Mouse (Mus musculus) natural killer cell, adult 2 months (primary cell): ENCODE results near the gene St3gal6.
"Not testable (repeated sequence)": the region's sequence is repeated elsewhere in the genome, so short reads cannot be mapped to it uniquely, and the experiment has no call there.

Experiments used
- DNase-seq, 2 experiments: peaks; one replicate each; pipeline ENCODE4 v3.0.0; 2022; ENCODE audit warnings: low spot score in 2 of 2

The St3gal6 gene

GRCm38 (mm10) chr16:58475544-58476154 is 48.4 kb downstream of the St3gal6 start:
- no peak for DNase-seq

GRCm38 (mm10) chr16:58474875-58475274 is 49.2 kb downstream of the St3gal6 start:
- DNase-seq, result no peak

GRCm38 (mm10) chr16:58470841-58471240 is 53.2 kb downstream of the St3gal6 start:
- DNase-seq, result no peak

- DNase-seq, result no peak
Observed at GRCm38 (mm10) chr16:58470061-58470460, 54.0 kb downstream of the St3gal6 start.

GRCm38 (mm10) chr16:58465412-58465811 is 58.6 kb downstream of the St3gal6 start:
- no peak for DNase-seq

GRCm38 (mm10) chr16:58464051-58464450 is 60.0 kb downstream of the St3gal6 start:
- DNase-seq, result no peak

GRCm38 (mm10) chr16:58462519-58462918 is 61.5 kb downstream of the St3gal6 start:
- DNase-seq, result no peak

- DNase-seq, result no peak
Observed at GRCm38 (mm10) chr16:58461856-58462518, 62.1 kb downstream of the St3gal6 start.

GRCm38 (mm10) chr16:58460386-58460785 is 63.7 kb downstream of the St3gal6 start:
- no peak for DNase-seq

GRCm38 (mm10) chr16:58459966-58460365 is 64.1 kb downstream of the St3gal6 start:
- DNase-seq, result not testable (repeated sequence)

GRCm38 (mm10) chr16:58456991-58457390 is 67.1 kb downstream of the St3gal6 start:
- no peak for DNase-seq

GRCm38 (mm10) chr16:58456445-58456844 is 67.6 kb downstream of the St3gal6 start:
- DNase-seq, result no peak

GRCm38 (mm10) chr16:58455118-58455517 is 68.9 kb downstream of the St3gal6 start:
- DNase-seq, result no peak

GRCm38 (mm10) chr16:58454617-58455016 is 69.4 kb downstream of the St3gal6 start:
- peak; percentile 29 to 57 for DNase-seq

- DNase-seq, result no peak
Observed at GRCm38 (mm10) chr16:58453820-58454219, 70.2 kb downstream of the St3gal6 start.

- DNase-seq, result no peak
Observed at GRCm38 (mm10) chr16:58453138-58453537, 70.9 kb downstream of the St3gal6 start.

- DNase-seq, result no peak
Observed at GRCm38 (mm10) chr16:58451647-58452046, 72.4 kb downstream of the St3gal6 start.

GRCm38 (mm10) chr16:58450648-58451047 is 73.4 kb downstream of the St3gal6 start:
- DNase-seq, result no peak

GRCm38 (mm10) chr16:58449073-58449472 is 75.0 kb downstream of the St3gal6 start:
- DNase-seq, result no peak

GRCm38 (mm10) chr16:58446281-58447259 is 77.5 kb downstream of the St3gal6 start:
- DNase-seq, result no peak

- no peak for DNase-seq
Observed at GRCm38 (mm10) chr16:58444735-58445134, 79.3 kb downstream of the St3gal6 start.

GRCm38 (mm10) chr16:58432384-58432783 is 91.7 kb downstream of the St3gal6 start:
- DNase-seq, result no peak
